Mouse (Mus musculus) cerebellum, postnatal 14 days (tissue): ENCODE results near the gene Sh2d5.

ENCODE experiments used
- DNase-seq, 2 experiments: peaks; one replicate each; pipeline ENCODE4 v3.0.0; 2021; ENCODE audit warnings: mixed read lengths in 2 of 2

The Sh2d5 gene

DNA sequence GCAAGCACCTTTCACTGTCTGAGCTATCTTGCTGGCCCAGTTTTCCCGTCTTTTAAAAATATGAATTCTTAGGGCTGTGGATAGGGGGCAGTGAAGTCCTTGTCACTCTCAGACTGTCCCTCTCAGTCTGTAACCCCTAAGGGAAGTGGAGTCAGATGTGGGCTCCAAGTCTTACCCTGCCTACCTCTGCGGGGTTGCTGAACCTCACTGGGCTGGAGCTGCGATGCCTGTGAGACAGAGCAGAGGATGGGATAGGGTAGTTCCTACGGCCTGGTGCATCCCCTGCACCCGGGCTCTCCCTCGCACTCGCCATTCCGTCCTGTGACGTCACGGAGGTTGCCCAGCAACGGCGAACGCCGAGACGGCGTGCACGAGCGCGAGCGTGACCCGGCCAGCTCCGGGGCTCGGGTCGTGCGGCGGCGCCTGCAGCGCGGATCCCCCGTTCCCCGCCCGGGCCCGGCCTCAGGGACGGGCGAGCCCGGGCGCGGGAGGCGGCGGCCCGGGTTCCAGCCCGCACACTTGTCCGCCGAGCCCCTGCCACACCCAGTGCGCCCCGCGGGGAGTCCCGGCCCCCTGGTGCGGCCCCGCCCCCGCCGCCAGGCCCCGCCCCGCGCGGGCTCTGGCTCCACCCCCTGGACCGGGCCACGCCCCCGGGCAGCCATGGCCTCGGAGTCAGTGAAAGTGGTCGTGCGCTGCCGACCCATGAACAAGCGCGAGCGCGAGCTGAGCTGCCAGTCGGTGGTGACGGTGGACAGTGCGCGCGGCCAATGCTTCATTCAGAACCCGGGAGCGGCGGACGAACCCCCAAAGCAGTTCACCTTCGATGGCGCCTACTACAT, 11.9 kb downstream of the Sh2d5 start:
- peak; percentile 93 to 95 for DNase-seq

DNA sequence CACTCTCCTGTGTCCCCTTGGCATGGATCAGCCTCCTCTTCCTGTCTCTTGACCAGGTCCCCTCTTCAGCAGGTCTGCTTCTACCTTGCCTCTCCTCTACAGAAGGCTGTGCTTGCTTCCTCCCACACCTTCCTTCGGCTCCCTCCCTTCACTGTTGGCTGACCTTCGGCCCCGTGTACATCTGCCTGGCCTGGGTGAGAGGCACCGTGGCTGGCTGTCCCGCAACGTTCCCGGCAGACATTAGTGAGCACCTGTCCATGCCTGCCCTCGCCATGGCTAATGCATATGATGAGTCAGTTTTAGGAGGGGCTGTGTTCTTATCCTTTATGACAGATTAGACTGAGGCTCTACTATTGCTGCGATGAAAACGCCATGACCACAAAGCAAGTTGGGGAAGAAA, 17.7 kb downstream of the Sh2d5 start:
- no peak for DNase-seq

DNA sequence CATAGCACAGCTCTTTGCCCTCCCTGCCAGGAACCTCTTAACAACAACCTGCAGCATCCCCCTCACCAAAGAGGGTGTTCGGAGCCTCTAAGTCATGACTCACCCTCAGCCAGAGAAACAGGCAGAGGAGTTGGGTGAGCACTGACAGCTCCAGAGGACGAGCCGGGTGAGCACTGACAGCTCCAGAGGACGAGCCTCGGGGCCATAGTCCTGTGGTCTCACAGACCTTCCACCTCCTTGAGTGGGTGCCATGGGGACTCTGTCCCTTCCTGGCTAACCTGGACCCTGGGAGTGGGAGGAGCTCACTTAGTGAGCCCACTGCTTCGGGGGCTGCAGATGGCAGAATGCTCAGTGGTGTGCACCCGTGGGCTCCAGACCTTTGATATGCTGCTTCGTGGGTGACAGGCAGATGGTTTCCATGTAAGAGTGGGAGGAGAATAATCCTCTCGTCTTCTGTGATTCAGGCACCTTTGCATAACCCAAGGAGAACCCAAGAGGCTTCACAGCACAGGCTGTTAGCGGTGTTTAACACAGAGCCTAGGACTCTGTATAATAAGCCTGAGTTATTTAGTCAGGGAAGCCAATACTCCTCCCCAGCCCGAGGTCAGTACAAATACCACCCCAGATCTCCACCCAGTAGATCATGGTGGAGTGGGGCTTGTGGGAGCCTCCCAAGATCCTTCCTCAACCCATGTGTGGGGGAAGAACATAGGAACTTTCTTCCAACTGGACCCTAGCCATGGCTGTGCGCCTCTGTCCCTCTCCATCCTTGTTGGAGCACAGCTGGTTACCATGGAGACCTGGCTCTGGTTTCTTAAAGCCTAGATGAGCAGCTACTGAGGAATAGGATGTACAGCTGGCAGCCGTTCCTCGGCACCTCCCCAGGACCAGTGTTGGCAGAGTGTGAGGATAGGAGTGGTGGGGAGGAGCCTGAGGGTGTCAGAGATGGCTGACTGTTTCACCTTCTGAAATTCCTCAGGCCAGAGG, 22.1 kb downstream of the Sh2d5 start:
- DNase-seq, result no peak

DNA sequence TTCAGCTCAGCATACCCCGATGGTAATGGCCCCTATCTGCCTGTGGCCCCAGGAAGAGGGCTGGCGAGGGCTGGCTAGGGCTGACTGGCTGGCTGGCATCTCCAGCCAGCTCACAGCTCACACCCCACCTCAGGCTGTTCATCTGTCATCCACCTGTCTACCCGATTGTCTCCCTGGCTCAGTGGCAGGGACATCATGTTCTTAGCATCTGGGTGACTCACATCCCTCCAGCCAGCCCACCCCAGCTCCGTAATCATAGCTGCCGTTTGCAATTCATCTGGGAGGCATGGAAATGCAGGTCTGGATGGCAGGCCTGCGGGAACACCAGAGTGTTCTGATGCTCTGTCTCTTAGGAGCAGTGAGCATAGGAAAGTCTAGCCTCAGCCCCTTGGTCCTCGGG, 28.1 kb downstream of the Sh2d5 start:
- no peak for DNase-seq

DNA sequence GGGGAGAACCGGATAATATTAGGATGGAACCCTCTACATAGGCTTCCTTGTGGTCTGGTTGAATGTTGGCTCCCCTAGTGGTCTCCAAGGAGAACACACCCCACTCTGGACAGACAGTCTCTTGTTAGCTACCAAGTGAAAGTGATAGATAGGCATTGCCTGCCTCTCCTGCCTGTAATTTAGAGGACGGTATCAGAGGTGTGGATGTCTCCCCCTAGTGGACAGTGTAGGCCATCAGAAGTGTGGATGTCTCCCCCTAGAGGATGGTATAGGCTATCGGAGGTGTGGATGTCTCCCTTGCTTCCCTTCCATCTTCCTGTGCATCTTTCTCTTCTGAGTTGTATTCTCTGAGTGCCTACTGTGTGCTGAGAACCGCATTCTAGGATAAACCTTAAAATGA, 32.6 kb downstream of the Sh2d5 start:
- DNase-seq, result peak; percentile 67 to 78

DNA sequence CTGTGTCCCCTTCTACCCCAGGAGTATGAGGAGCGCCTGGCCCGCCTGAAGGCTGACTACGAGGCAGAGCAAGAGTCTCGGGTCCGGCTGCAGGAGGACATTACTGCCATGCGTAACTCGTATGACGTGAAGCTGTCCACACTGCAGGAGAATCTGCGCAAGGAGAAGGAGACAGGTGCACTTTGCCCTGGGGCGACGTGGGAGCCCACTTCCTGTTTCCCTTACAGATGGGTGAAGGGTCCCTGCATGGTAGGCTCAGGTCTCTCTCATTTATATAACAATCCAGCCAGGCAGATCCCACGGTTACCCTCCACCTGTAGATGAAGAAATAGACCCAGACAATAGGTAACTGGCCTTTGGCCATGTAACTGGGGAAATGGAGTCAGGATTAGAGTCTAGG, 36.2 kb downstream of the Sh2d5 start:
- no peak for DNase-seq

DNA sequence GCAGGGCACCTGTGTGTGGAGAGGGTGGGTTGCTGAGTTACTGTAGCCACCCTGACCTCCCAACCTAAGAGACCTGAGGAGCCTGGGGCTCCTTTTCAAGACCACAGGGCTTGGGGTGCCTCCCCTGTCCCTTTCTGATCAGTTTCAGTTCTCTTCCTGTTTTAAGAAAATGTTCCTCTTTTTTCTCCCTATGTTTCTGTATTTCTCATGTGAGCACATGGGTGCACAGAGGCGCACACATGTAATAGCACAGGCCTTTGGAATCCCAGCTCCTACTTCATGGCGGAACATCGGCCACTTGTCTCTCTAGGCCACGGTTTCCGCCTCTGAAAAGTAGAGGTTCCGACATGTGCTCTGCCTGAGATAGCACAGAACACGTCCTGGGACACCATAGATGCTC, 38.5 kb downstream of the Sh2d5 start:
- DNase-seq, result no peak

DNA sequence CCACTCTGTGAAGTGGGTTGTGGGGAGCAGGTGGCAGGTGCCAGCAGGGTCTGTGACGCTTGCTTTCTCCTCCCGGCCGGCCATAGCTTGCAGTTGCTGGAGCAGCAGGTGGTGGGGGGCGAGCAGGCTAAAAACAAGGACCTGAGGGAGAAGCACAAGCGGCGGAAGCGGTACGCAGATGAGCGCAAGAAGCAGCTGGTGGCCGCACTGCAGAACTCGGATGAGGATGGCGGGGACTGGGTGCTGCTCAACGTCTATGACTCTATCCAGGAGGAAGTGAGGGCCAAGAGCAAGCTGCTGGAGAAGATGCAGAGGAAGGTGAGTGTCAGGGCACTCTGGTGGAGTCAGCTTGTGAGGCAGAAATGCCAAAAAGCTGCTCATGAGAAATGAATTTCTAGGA, 41.8 kb downstream of the Sh2d5 start:
- no peak for DNase-seq

DNA sequence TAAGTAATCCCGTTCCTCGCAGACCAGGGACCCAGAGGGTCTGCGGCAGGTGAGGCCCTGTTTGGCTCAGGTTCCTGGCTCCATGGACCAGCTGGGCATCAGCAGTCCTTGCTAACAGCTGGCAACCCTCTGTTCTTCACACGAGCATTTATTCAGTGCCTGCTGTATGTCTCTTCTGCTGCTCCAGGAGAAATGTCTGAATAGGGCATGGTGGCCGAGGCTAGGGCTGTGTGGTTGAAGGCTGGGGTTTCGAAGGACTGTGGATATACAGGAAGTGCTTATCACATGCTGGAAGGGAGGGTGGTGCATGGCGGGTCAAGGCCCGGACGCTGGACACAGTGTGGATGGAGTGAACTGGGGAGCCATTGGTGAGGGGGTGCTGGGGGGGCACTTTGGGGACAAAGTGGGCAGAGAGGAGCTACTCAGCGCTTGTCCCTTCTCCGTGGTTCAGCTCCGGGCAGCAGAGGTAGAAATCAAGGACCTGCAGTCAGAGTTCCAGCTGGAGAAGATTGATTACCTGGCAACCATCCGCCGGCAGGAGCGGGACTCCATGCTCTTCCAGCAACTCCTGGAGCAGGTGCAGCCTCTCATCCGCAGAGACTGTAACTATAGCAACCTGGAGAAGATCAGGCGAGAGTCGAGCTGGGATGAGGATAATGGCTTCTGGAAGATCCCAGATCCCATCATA, 43.2 kb downstream of the Sh2d5 start:
- DNase-seq, result peak in 1 of 2 experiments; percentile 51

DNA sequence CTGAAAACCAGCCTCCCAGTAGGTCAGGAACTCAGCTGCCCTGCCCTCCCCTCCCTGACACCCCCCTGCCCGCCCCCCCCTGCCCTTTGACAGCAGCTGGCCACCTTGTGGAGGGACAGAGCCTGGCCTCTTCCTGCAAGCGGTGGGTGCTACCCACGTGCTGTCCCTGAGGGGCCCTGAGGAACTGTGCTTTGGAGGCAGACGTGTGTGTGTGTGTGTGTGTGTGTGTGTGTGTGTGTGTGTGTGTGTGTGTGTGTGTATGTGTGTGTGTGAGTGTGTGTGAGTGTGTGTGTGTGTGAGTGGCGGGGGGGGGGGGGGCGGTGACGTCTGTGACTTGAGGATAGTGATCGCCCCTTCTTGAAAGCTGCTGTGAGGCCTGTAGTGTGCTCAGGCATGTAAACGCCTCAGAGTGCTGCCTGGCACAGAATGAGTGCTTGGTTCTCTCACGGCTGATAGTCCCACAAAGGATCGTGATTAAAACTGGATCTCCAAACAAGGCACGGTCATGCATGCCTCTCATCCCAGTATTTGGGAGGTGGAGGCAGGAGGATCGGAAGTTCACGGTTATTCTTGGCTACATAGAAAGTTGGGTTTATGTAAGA, 43.8 kb downstream of the Sh2d5 start:
- DNase-seq, result no peak

DNA sequence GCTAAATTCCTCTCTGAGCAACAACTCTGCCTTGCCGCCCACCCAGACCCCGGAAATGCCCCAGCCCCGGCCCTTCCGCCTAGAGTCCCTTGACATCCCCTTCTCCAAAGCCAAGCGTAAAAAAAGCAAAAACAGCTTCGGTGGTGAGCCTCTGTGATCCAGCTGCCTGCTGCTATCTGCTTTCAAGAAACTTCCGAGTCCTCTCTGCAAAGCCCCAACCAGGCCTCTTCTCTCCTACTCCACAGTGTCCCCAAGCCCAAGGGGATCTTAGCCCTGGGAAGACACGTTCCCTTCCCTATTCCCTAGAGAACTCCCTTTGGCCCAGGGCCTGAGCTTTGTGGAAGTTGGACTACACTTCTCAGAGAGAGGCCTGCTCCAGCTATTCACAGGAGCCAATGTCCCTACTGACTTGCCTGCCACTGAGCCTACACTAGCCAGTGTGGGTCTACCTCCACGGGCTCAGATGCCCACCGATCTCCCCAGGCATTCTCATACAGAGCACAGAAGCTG, 51.1 kb downstream of the Sh2d5 start:
- DNase-seq, result no peak

DNA sequence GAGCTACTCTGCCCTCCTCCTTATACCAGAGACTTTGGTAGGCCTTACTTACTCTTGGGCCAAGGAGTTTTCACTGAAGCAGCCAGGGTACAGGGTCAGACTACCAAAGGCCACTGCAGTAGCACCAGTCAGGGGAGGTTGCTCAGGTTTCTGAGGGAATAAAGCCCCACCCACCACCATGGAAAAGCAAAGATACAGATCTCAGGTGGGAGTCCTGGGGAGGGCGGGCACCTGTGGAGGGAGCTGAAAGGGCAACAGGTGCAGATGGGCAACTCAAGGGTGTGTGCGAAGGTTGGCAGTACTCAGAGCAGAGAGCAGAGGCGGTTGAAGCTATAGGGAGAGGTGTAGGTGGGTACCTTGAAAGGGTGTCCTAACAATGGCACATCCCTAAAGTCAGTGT, 52.8 kb downstream of the Sh2d5 start:
- no peak for DNase-seq

DNA sequence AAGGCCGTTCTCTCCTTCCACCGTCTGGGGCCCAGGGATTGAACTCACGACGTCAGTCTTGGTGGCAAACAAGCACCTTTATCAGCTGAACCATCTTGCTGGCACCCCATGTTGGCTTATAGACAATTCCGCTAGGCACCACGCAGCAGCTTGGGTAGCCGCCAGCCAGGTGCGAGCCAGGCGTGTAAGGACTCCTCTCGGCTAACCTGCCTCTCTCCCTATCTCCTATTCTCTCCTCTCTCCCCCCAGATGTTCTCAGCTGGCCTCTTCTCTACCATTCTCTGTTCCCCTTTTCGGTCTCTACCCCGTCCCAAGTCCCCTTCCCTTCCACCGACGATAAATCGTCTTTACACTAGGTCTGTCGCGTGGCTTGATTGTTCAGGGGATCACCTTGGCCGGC, 53.5 kb downstream of the Sh2d5 start:
- DNase-seq, result peak in 1 of 2 experiments; percentile 50

DNA sequence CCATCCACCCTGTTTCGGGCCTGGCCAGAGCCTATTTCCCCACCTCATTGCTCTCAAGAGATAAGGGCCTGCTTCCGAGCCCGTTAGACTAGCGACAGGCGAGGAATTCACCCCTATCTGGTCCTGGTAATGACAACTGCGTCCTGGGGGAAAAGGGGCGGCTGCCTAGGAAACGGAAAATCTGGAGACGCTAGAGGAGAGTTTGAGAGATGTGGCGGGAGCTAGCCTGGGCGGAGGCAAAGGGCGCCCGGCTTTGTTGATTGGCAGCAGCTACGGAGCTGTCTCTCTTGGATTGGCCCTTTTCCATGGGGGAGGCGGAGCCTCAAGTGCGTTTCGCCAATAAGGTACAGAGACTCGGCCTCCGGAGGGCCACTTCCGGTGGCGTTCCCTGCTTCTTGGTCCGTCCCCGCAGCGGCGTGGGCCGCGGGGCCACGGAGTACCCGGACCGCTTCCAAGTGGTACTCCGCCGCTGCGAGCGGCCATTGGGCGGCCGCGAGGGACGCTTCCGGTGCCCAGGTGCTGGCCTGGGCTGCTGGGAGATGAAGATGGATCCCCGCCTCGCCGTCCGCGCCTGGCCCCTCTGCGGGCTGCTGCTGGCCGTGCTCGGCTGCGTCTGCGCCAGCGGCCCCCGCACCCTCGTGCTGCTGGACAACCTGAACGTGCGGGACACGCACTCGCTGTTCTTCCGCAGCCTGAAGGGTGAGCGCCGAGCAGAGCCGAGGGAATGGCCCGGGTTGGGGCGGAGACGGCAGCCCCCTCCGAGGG, 54.3 kb downstream of the Sh2d5 start, which contains the start of gene Ddost:
Ddost (plus strand) TSS at position 391 of the 765 bp plus-strand sequence.
- DNase-seq, result peak; percentile 99

DNA sequence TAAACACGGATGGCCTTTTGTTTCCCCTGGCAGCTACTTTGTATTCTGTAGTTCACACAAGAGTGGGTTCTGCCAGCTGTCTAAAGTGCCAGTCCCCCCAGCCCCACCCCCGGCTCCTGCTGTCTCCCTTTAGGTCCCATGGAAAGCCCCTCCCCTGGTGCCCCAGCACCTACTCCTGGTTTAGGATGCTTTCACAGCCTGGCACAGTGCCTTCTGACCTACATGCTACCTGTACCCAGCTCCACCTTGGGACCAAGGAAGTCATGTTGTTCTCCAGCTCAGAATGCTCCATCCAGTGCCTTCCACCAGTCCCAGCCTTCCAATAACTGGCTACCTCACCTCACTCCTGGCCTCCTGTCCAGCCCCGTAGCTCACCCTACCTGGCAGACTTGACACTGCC, 56.8 kb downstream of the Sh2d5 start:
- no peak for DNase-seq

DNA sequence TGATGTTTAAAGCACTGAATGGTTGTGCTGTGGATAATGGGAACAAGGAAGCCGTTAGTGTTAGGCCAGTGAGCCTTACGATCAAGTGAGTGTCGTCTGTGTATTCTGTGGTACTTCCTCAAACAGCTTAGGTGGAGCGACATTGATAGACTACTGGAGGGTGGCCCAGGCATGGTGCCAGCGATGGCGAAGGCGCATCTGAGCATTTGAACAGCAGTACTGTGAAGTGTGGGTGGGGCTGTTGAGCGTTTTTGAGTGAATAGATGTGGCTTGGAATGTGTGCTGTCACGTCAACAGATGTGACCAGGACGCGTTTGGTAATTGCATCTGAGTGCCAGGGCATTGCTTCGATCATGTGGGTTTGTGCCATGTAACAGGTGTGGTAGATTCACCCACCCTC, 57.5 kb downstream of the Sh2d5 start:
- no peak for DNase-seq

DNA sequence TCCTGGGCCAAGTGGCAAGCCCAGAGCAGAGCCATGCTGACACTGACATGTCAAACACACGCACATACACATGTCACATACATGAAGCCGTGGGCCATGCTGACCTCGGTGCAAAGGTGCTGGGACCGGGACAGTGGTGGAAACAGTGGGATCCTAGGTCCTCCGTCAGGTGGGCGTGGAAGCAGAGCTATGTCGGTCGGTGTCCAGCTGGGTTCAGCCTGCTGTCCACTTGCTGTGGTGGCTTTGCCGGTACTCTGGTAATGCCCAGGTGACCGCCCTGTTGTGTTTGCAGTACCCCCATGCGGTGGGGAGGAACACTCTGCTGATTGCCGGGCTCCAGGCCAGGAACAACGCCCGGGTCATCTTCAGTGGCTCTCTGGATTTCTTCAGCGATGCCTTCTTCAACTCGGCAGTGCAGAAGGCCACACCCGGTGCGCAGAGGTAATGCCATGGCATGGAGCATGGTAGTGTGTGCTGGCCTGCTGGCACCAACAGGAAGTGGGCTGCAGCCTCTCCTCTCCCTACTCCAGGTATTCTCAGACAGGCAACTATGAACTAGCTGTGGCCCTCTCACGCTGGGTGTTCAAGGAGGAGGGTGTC, 60.2 kb downstream of the Sh2d5 start:
- DNase-seq, result no peak
